Mouse (Mus musculus) bone marrow macrophage, adult 2 months (primary cell): Measurements from ENCODE around the gene Chdh.

Experiments
- CTCF ChIP-seq: IDR thresholded peaks from 2 replicates; pipeline ENCODE4 v1.5.1; 2012; ENCODE audit warnings: low read depth, mild to moderate bottlenecking, low read length, moderate library complexity
- POLR2A ChIP-seq: IDR thresholded peaks from 2 replicates; pipeline ENCODE4 v1.6.1; 2012; ENCODE audit warnings: mild to moderate bottlenecking, low read depth, low read length, borderline replicate concordance

- TF ChIP-seq POLR2A (no peak), CTCF (peak; percentile 62)
Measured at GRCm38 (mm10) chr14:30027378-30027777, 18.6 kb downstream of the Chdh start.
